Mouse (Mus musculus): Measurements from ENCODE around the gene Gpr108. TPM values are rescaled to one million over a fixed set of nuclear protein-coding genes. Genes with fewer than 3 reads are reported as not detected.

The Gpr108 gene
- polyA plus RNA-seq, 1 experiment, result 33.5 TPM

DNA sequence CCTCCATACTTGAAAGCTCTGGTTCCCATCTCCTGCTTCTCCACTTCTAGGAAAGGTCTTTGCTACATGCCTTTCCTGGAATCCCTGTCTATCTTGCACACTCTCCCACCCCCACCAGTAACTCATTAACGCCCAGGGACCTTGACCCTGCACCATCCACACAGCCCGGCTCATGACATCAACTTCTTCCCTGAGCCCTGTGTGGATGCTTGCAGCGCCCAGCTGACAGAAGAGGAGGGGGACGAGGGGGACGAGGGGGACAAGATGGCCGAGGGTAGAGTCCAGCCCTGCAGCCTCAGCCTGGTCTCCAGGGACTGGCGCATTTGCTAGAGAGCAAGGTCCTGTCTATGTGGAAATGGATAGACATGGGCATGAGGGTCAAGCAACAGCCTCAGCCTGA lies 15.2 kb downstream of the Gpr108 start:
- TF ChIP-seq CTCF (IDR thresholded peaks at IDR 0.05; ENCODE audit: borderline replicate concordance, insufficient read depth, low read length) (no peak), POLR2A (IDR thresholded peaks at IDR 0.05; ENCODE audit: low read depth, low read length) (no peak)
- H3K4me3 ChIP-seq (ENCODE audit: insufficient read depth, low read length), result no peak overlapping the region
- H3K27ac ChIP-seq (ENCODE audit: insufficient read depth, low read length), result no peak overlapping the region
- H3K4me1 ChIP-seq (ENCODE audit: control insufficient read depth, insufficient read depth, low read length), result no peaks in the 10 kb centered on the region

GRCm38 (mm10) chr17:57232200-57232599 lies 16.0 kb downstream of the Gpr108 start:
- Histone ChIP-seq H3K4me1 (ENCODE audit: control insufficient read depth, insufficient read depth, low read length) (no peaks in the 10 kb centered on the region), H3K4me3 (ENCODE audit: insufficient read depth, low read length) (no peak overlapping the region), H3K27ac (ENCODE audit: insufficient read depth, low read length) (no peak overlapping the region)
- TF ChIP-seq POLR2A (IDR thresholded peaks at IDR 0.05; ENCODE audit: low read depth, low read length) (peak; percentile 43; the same call in 1 of the 2 replicates), CTCF (IDR thresholded peaks at IDR 0.05; ENCODE audit: borderline replicate concordance, insufficient read depth, low read length) (no peak)

DNA sequence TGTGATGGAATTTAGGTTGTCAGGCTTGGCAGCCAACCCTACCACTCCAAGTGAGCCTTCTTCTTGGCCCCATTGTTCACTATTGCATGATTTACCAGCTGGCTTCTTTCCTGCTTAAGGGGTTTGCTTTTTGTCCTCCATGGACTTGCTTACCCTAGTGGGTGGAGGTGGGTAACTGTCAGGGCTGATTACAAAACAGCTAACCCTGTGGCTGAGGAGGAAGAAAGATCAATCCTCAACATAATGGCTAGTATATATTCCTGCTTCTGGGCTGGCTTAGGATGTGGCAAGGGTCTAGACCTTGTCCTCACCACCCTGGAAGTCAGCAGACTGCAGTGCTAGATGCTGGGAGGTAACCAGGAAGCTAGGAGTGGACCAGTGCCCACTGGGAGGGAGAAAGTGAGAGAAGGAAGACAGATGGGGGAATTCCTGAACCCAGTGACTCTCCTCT lies 16.9 kb downstream of the Gpr108 start:
- no peaks in the 10 kb centered on the region for H3K4me1 ChIP-seq (ENCODE audit: control insufficient read depth, insufficient read depth, low read length)
- H3K27ac ChIP-seq (ENCODE audit: insufficient read depth, low read length), result no peak overlapping the region
- H3K4me3 ChIP-seq (ENCODE audit: insufficient read depth, low read length), result no peak overlapping the region
- TF ChIP-seq CTCF (IDR thresholded peaks at IDR 0.05; ENCODE audit: borderline replicate concordance, insufficient read depth, low read length) (no peak), POLR2A (IDR thresholded peaks at IDR 0.05; ENCODE audit: low read depth, low read length) (no peak)

GRCm38 (mm10) chr17:57230728-57231125 lies 17.5 kb downstream of the Gpr108 start:
- Histone ChIP-seq H3K27ac (ENCODE audit: insufficient read depth, low read length) (no peak overlapping the region), H3K4me3 (ENCODE audit: insufficient read depth, low read length) (no peak overlapping the region), H3K4me1 (ENCODE audit: control insufficient read depth, insufficient read depth, low read length) (no peaks in the 10 kb centered on the region)
- TF ChIP-seq POLR2A (IDR thresholded peaks at IDR 0.05; ENCODE audit: low read depth, low read length) (no peak), CTCF (IDR thresholded peaks at IDR 0.05; ENCODE audit: borderline replicate concordance, insufficient read depth, low read length) (no peak)

DNA sequence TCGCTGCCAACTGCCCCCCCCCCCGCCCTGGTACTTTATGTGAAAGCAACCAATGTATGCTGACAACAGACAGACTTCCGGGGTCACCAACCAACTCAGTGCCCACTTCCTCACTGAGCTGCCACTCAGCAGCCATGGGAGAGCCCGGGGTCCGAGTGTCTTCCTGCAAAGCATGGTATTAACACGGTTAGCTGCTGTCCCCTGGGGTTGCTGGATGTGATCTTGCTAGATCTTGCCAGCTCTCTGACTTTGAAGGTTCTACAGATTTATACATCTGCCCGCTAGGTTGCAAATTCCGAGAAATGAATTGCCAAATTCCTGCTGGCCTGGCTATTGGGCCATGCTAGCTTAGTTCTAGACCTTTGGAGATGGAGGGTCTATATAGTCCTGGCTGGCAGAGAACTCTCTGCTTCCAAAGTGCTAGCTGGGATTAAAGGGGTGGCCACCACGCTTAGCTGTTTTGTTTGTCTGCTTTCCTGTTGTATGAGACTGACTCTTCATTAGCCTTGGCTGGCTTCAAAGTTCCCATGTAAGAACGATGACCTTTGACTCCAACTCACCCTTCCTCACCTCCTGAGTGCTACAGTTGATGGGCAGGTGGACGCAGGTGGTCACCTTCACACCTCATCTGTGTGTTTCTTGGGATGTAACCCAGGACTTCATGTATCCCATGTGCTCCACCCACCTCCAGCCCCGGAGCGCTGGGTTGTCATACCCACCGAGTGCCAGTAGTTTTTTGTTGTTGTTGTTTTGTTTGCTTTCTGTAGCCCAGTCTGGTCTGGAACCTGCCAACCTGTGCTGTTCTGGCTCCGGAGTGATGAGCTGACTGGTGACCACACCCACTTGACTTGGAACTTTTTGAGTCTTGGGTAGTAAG lies 18.2 kb downstream of the Gpr108 start:
- no peaks in the 10 kb centered on the region for H3K4me1 ChIP-seq (ENCODE audit: control insufficient read depth, insufficient read depth, low read length)
- no peak for TF ChIP-seq POLR2A (IDR thresholded peaks at IDR 0.05; ENCODE audit: low read depth, low read length)
- TF ChIP-seq CTCF (IDR thresholded peaks at IDR 0.05; ENCODE audit: borderline replicate concordance, insufficient read depth, low read length), result no peak
- H3K4me3 ChIP-seq (ENCODE audit: insufficient read depth, low read length), result no peak overlapping the region
- H3K27ac ChIP-seq (ENCODE audit: insufficient read depth, low read length), result no peak overlapping the region

- H3K4me1 ChIP-seq (ENCODE audit: control insufficient read depth, insufficient read depth, low read length), result no peaks in the 10 kb centered on the region
- no peak overlapping the region for H3K4me3 ChIP-seq (ENCODE audit: insufficient read depth, low read length)
- H3K27ac ChIP-seq (ENCODE audit: insufficient read depth, low read length), result no peak overlapping the region
- no peak for TF ChIP-seq CTCF (IDR thresholded peaks at IDR 0.05; ENCODE audit: borderline replicate concordance, insufficient read depth, low read length)
- TF ChIP-seq POLR2A (IDR thresholded peaks at IDR 0.05; ENCODE audit: low read depth, low read length), result no peak
Measured at GRCm38 (mm10) chr17:57228873-57229272, 19.4 kb downstream of the Gpr108 start.

- TF ChIP-seq POLR2A (IDR thresholded peaks at IDR 0.05; ENCODE audit: low read depth, low read length) (no peak), CTCF (IDR thresholded peaks at IDR 0.05; ENCODE audit: borderline replicate concordance, insufficient read depth, low read length) (no peak)
- Histone ChIP-seq H3K27ac (ENCODE audit: insufficient read depth, low read length) (no peak within 1 kb of the TSS), H3K4me3 (ENCODE audit: insufficient read depth, low read length) (no peak within 1 kb of the TSS), H3K4me1 (ENCODE audit: control insufficient read depth, insufficient read depth, low read length) (no peaks in the 10 kb centered on the region)
Measured at GRCm38 (mm10) chr17:57228014-57228413, 20.2 kb downstream of the Gpr108 start, which contains the start of gene C3. C3 (minus strand) TSS chr17:57228136.

GRCm38 (mm10) chr17:57227468-57227867 lies 20.8 kb downstream of the Gpr108 start:
- TF ChIP-seq POLR2A (IDR thresholded peaks at IDR 0.05; ENCODE audit: low read depth, low read length), result no peak
- no peak for TF ChIP-seq CTCF (IDR thresholded peaks at IDR 0.05; ENCODE audit: borderline replicate concordance, insufficient read depth, low read length)
- H3K4me3 ChIP-seq (ENCODE audit: insufficient read depth, low read length), result no peak overlapping the region
- no peaks in the 10 kb centered on the region for H3K4me1 ChIP-seq (ENCODE audit: control insufficient read depth, insufficient read depth, low read length)
- H3K27ac ChIP-seq (ENCODE audit: insufficient read depth, low read length), result no peak overlapping the region

- Histone ChIP-seq H3K4me1 (ENCODE audit: control insufficient read depth, insufficient read depth, low read length) (no peaks in the 10 kb centered on the region), H3K27ac (ENCODE audit: insufficient read depth, low read length) (no peak overlapping the region), H3K4me3 (ENCODE audit: insufficient read depth, low read length) (no peak overlapping the region)
- TF ChIP-seq CTCF (IDR thresholded peaks at IDR 0.05; ENCODE audit: borderline replicate concordance, insufficient read depth, low read length), result no peak
- TF ChIP-seq POLR2A (IDR thresholded peaks at IDR 0.05; ENCODE audit: low read depth, low read length), result no peak
Measured at GRCm38 (mm10) chr17:57223313-57223712, 24.9 kb downstream of the Gpr108 start.

GRCm38 (mm10) chr17:57221911-57222310 lies 26.3 kb downstream of the Gpr108 start:
- H3K4me1 ChIP-seq (ENCODE audit: control insufficient read depth, insufficient read depth, low read length), result no peaks in the 10 kb centered on the region
- TF ChIP-seq POLR2A (IDR thresholded peaks at IDR 0.05; ENCODE audit: low read depth, low read length), result no peak
- no peak for TF ChIP-seq CTCF (IDR thresholded peaks at IDR 0.05; ENCODE audit: borderline replicate concordance, insufficient read depth, low read length)
- no peak overlapping the region for H3K27ac ChIP-seq (ENCODE audit: insufficient read depth, low read length)
- no peak overlapping the region for H3K4me3 ChIP-seq (ENCODE audit: insufficient read depth, low read length)

All from embryonic fibroblast, embryonic 13.5 days (primary cell).